Mouse (Mus musculus) CH12.LX (cell line): Measurements from ENCODE around the gene Cbwd1. TPM values are rescaled to one million over a fixed set of nuclear protein-coding genes. Genes with fewer than 3 reads are reported as not detected.

Experiments
- DNase-seq: peaks from one replicate; pipeline ENCODE4 v3.0.0-alpha.2; 2013; ENCODE audit errors: extremely low read depth
- H3K27ac ChIP-seq: 2 replicates; pipeline ENCODE4 v1.5.1; 2012; ENCODE audit warnings: low read depth, mild to moderate bottlenecking, control low read depth, moderate library complexity; ENCODE audit not compliant: insufficient read depth
- H3K27me3 ChIP-seq: replicated peaks from 2 replicates; pipeline ENCODE3; 2012; ENCODE audit warnings: inconsistent platforms
- H3K36me3 ChIP-seq, 2 experiments: replicated peaks in 1 of 2; 2 replicates each; pipeline versions ENCODE3 to v1.6.1; 2012; ENCODE audit warnings: inconsistent platforms in 1 of 2, low read length in 1 of 2, mild to moderate bottlenecking in 1 of 2, mixed read lengths in 1 of 2, moderate library complexity in 1 of 2; ENCODE audit not compliant: control insufficient read depth in 1 of 2, insufficient read depth in 1 of 2
- H3K4me1 ChIP-seq, 2 experiments: 2 replicates each; pipeline ENCODE4 v1.6.1; 2012; ENCODE audit warnings: inconsistent platforms in 1 of 2, moderate library complexity in 1 of 2; ENCODE audit not compliant: insufficient read depth in 2 of 2, control insufficient read depth in 1 of 2
- H3K4me2 ChIP-seq: 2 replicates; pipeline ENCODE4 v1.6.1; 2012; ENCODE audit warnings: low read depth, mild to moderate bottlenecking, control low read depth; ENCODE audit not compliant: poor library complexity, insufficient read depth, severe bottlenecking
- H3K4me3 ChIP-seq, 3 experiments: fragments of 150-350 bp in 1 of 3; sonication (generic) in 1 of 3; replicated peaks in 1 of 3; 2 replicates each; pipeline versions ENCODE3 to v1.5.1; 2011 to 2012; ENCODE audit warnings: low read depth in 2 of 3, low read length in 2 of 3, mild to moderate bottlenecking in 2 of 3, moderate library complexity in 2 of 3, control low read depth in 1 of 3, improper control_type of control experiment in 1 of 3, inconsistent platforms in 1 of 3, mixed read lengths in 1 of 3; ENCODE audit not compliant: poor library complexity in 1 of 3
- H3K79me2 ChIP-seq: replicated peaks from 2 replicates; pipeline ENCODE4 v1.6.1; 2012; ENCODE audit warnings: mild to moderate bottlenecking, moderate library complexity; ENCODE audit not compliant: control insufficient read depth, poor library complexity, insufficient read depth, severe bottlenecking; ENCODE audit errors: extremely low read depth
- H3K9ac ChIP-seq: 2 replicates; pipeline ENCODE4 v1.6.1; 2012; ENCODE audit warnings: low read depth, mild to moderate bottlenecking, control low read depth, moderate library complexity; ENCODE audit not compliant: insufficient read depth
- H3K9me3 ChIP-seq: replicated peaks from 2 replicates; pipeline ENCODE3; 2012; ENCODE audit warnings: low read length, inconsistent platforms, mixed read lengths
- CHD2 ChIP-seq: IDR thresholded peaks from 2 replicates; pipeline ENCODE4 v1.6.1; 2011; ENCODE audit warnings: low read length, improper control_type of control experiment
- CTCF ChIP-seq, 2 experiments: IDR thresholded peaks in 1 of 2; conservative IDR thresholded peaks in 1 of 2; 2 replicates each; pipeline ENCODE4 v1.5.1; 2011 to 2012; ENCODE audit warnings: low read depth in 2 of 2, low read length in 2 of 2, improper control_type of control experiment in 1 of 2, inconsistent platforms in 1 of 2, mild to moderate bottlenecking in 1 of 2, moderate library complexity in 1 of 2
- E2F4 ChIP-seq: IDR thresholded peaks from 2 replicates; pipeline ENCODE4 v1.6.1; 2011; ENCODE audit warnings: low read depth, low read length, improper control_type of control experiment; ENCODE audit not compliant: insufficient replicate concordance
- ELF1 ChIP-seq: IDR thresholded peaks from 2 replicates; pipeline ENCODE4 v1.6.1; 2014; ENCODE audit warnings: low read depth, mild to moderate bottlenecking, inconsistent platforms, low read length, improper control_type of control experiment
- MAZ ChIP-seq: IDR thresholded peaks from 2 replicates; pipeline ENCODE4 v1.6.1; 2012; ENCODE audit warnings: low read depth, mild to moderate bottlenecking, inconsistent platforms, low read length, improper control_type of control experiment, moderate library complexity
- MYC ChIP-seq: IDR thresholded peaks from 2 replicates; pipeline ENCODE4 v1.6.1; 2011; ENCODE audit warnings: low read depth, mild to moderate bottlenecking, improper control_type of control experiment, low read length
- PAX5 ChIP-seq: IDR thresholded peaks from 2 replicates; pipeline ENCODE4 v1.6.1; 2012; ENCODE audit warnings: low read length, inconsistent platforms, mixed read lengths
- UBTF ChIP-seq: IDR thresholded peaks from 2 replicates; pipeline ENCODE4 v1.6.1; 2012; ENCODE audit warnings: low read depth, mild to moderate bottlenecking, inconsistent platforms, low read length, improper control_type of control experiment, moderate library complexity
- USF2 ChIP-seq: conservative IDR thresholded peaks from 2 replicates; pipeline ENCODE4 v1.6.1; 2011; ENCODE audit warnings: low read depth, low read length, improper control_type of control experiment
- ZKSCAN1 ChIP-seq: IDR thresholded peaks from 2 replicates; pipeline ENCODE4 v1.6.1; 2012; ENCODE audit warnings: low read depth, inconsistent platforms, low read length, improper control_type of control experiment, borderline replicate concordance
- ZMIZ1 ChIP-seq: IDR thresholded peaks from 2 replicates; pipeline ENCODE4 v1.6.1; 2012; ENCODE audit warnings: low read depth, mild to moderate bottlenecking, inconsistent platforms, low read length, improper control_type of control experiment
- dilution Hi-C: fragments of 300-500 bp; cut with MboI; formaldehyde crosslinking; loops from 2 replicates; pipeline ENCODE4 v1.14.3; 2020; ENCODE audit warnings: low sequenced_read_pairs; ENCODE audit not compliant: extremely low pct_unique_long_range_greater_than_20kb, extremely low pct_ligation_motif_present
- in situ Hi-C: fragments of 300-500 bp; cut with MboI; formaldehyde crosslinking; loops from 3 replicates; pipeline ENCODE4 v1.14.3; 2019; ENCODE audit warnings: low sequenced_read_pairs, low pct_ligation_motif_present, low pct_unique_long_range_greater_than_20kb, mixed read lengths
- polyA plus RNA-seq: library from polyadenylated mRNA; unstranded; fragments of >175 nt; gene quantifications from 2 replicates; pipeline ENCODE4 v1.2.1, GENCODE M21; 2012; ENCODE audit warnings: low read depth; ENCODE audit not compliant: insufficient read length
- total RNA-seq, 2 experiments: library from RNA; depleted of rRNA; stranded (reverse); fragments of 300-350 nt in 1 of 2; fragments of >200 nt in 1 of 2; gene quantifications; 2 replicates each; pipeline ENCODE4 v1.2.3; 2012 to 2014

Cbwd1 gene
- total and polyA plus RNA-seq, 3 experiments, result 21.6 to 50.9 (median 26.3) TPM

- peaks cover 15% of the 10 kb centered on the region for H3K9me3 ChIP-seq
- no peak overlapping the region for H3K9ac ChIP-seq
- no peak overlapping the region for H3K4me3 ChIP-seq
- in situ Hi-C loops, result no loop called here
- TF ChIP-seq CTCF (conservative IDR thresholded peaks at IDR 0.05 in 1 of 2, IDR thresholded peaks at IDR 0.05 in 1 of 2; ENCODE audit: low read depth in 2 of 2, low read length in 2 of 2) (no peak), CHD2 (no peak)
- H3K4me2 ChIP-seq, result no peak overlapping the region
- H3K27ac ChIP-seq, result no peak overlapping the region
- H3K4me1 ChIP-seq, result no peaks in the 10 kb centered on the region
- no peaks in the 10 kb centered on the region for H3K27me3 ChIP-seq
- dilution Hi-C loops, result no loop called here
- no peak for DNase-seq
- no peaks in the 10 kb centered on the region for H3K79me2 ChIP-seq
- no peaks in the 10 kb centered on the region for H3K36me3 ChIP-seq
Observed at GRCm38 (mm10) chr19:24902821-24903220, 58.6 kb downstream of the Cbwd1 start.

GRCm38 (mm10) chr19:24902256-24902655 lies 59.2 kb downstream of the Cbwd1 start:
- Histone ChIP-seq H3K4me3 (no peak overlapping the region), H3K27me3 (no peaks in the 10 kb centered on the region), H3K79me2 (no peaks in the 10 kb centered on the region), H3K4me1 (no peaks in the 10 kb centered on the region), H3K9ac (no peak overlapping the region), H3K36me3 (no peaks in the 10 kb centered on the region), H3K27ac (no peak overlapping the region), H3K4me2 (no peak overlapping the region), H3K9me3 (peaks cover 15% of the 10 kb centered on the region)
- no peak for DNase-seq
- dilution Hi-C loops (no loop called here), in situ Hi-C loops (no loop called here)
- TF ChIP-seq ELF1 (no peak), MYC (no peak), CTCF (conservative IDR thresholded peaks at IDR 0.05 in 1 of 2, IDR thresholded peaks at IDR 0.05 in 1 of 2; ENCODE audit: low read depth in 2 of 2, low read length in 2 of 2) (0 out of 4 replicates have a peak, but pooled peaks of 1 of the 2 experiments have one; percentile 14)

- dilution Hi-C loops (no loop called here), in situ Hi-C loops (no loop called here)
- Histone ChIP-seq H3K9me3 (peaks cover 15% of the 10 kb centered on the region), H3K27ac (no peak overlapping the region), H3K36me3 (no peaks in the 10 kb centered on the region), H3K27me3 (no peaks in the 10 kb centered on the region), H3K79me2 (no peaks in the 10 kb centered on the region), H3K4me2 (no peak overlapping the region), H3K4me3 (no peak overlapping the region), H3K9ac (no peak overlapping the region), H3K4me1 (no peaks in the 10 kb centered on the region)
- TF ChIP-seq E2F4, result no peak
- TF ChIP-seq ZKSCAN1, result no peak
- DNase-seq, result no peak
Observed at GRCm38 (mm10) chr19:24901666-24902065, 59.7 kb downstream of the Cbwd1 start.

- Histone ChIP-seq H3K9ac (no peak within 1 kb of the TSS), H3K9me3 (peaks cover 15% of the 10 kb centered on the region), H3K4me1 (no peaks in the 10 kb centered on the region), H3K27me3 (no peaks in the 10 kb centered on the region), H3K27ac (no peak within 1 kb of the TSS)
- TF ChIP-seq USF2, result no peak
- TF ChIP-seq PAX5, result no peak
- TF ChIP-seq UBTF, result no peak
- no peak for TF ChIP-seq ZMIZ1
- TF ChIP-seq MAZ, result no peak
- TF ChIP-seq, all 38 proteins: peak for 0
- dilution Hi-C loops, result no loop called here
- Histone ChIP-seq H3K36me3 (no peaks in the 10 kb centered on the region), H3K79me2 (no peaks in the 10 kb centered on the region), H3K4me3 (no peak within 1 kb of the TSS), H3K4me2 (no peak within 1 kb of the TSS)
- in situ Hi-C loops, result no loop called here
- DNase-seq, result no peak
Observed at GRCm38 (mm10) chr19:24900581-24901220, 60.7 kb downstream of the Cbwd1 start, which contains the start of gene Foxd4. TSS of gene Foxd4 (minus strand) at chr19:24901197.
